Mouse (Mus musculus): ENCODE data around the gene Gm9918. TPM values are rescaled to one million over a fixed set of nuclear protein-coding genes. Genes with fewer than 3 reads are reported as not detected.

Gm9918 gene
- polyA plus RNA-seq, 1 experiment from 2014 or later: 0.23 TPM

GRCm38 (mm10) chr15:102248131-102248811, 22.1 kb upstream of the Gm9918 start:
- H3K9me3 ChIP-seq: no peaks in the 10 kb centered on the region
- DNase-seq (ENCODE audit: low spot score): no peak
- peaks cover 77% of the 10 kb centered on the region for H3K4me1 ChIP-seq
- H3K27me3 ChIP-seq (ENCODE audit: insufficient read depth, poor library complexity, severe bottlenecking): peaks cover 78% of the 10 kb centered on the region
- 5% methylated on average over 8 of the region's 8 CpGs for WGBS
- 0 out of 2 replicates have a peak, but pooled peaks cover 4% of the 10 kb centered on the region for H3K36me3 ChIP-seq
- peak overlapping the region; percentile 73 for H3K4me3 ChIP-seq
- H3K27ac ChIP-seq: peak overlapping the region; percentile 90

- Histone ChIP-seq H3K4me1 (peaks cover 72% of the 10 kb centered on the region), H3K27me3 (ENCODE audit: insufficient read depth, poor library complexity, severe bottlenecking) (peaks cover 78% of the 10 kb centered on the region)
Measured at GRCm38 (mm10) chr15:102248812-102249191, 21.6 kb upstream of the Gm9918 start.

GRCm38 (mm10) chr15:102249251-102249691, 21.1 kb upstream of the Gm9918 start:
- no peaks in the 10 kb centered on the region for H3K9me3 ChIP-seq
- peaks cover 67% of the 10 kb centered on the region for H3K4me1 ChIP-seq
- peaks cover 78% of the 10 kb centered on the region for H3K27me3 ChIP-seq (ENCODE audit: insufficient read depth, poor library complexity, severe bottlenecking)
- no peak for DNase-seq (ENCODE audit: low spot score)
- H3K36me3 ChIP-seq: 0 out of 2 replicates have a peak, but pooled peaks cover 4% of the 10 kb centered on the region
- peak overlapping the region; percentile 90 for H3K27ac ChIP-seq
- peak overlapping the region; percentile 73 for H3K4me3 ChIP-seq
- WGBS: 0% methylated on average over 13 of the region's 13 CpGs

More at GRCm38 (mm10) chr15:102248812-102249191, 21.6 kb upstream of the Gm9918 start:
- no peak for DNase-seq (ENCODE audit: low spot score)
- H3K9me3 ChIP-seq: no peaks in the 10 kb centered on the region
- H3K4me3 ChIP-seq: peak overlapping the region; percentile 73
- WGBS: 0% methylated on average over 1 of the region's 3 CpGs
- peak overlapping the region; percentile 90 for H3K27ac ChIP-seq
- 0 out of 2 replicates have a peak, but pooled peaks cover 4% of the 10 kb centered on the region for H3K36me3 ChIP-seq

GRCm38 (mm10) chr15:102249967-102250366, 20.4 kb upstream of the Gm9918 start:
- no peak for DNase-seq (ENCODE audit: low spot score)
- Histone ChIP-seq H3K4me1 (peaks cover 67% of the 10 kb centered on the region), H3K27ac (peak overlapping the region; percentile 90), H3K9me3 (no peaks in the 10 kb centered on the region), H3K4me3 (peak overlapping the region; percentile 73; the same call in 1 of the 2 replicates), H3K27me3 (ENCODE audit: insufficient read depth, poor library complexity, severe bottlenecking) (peaks cover 78% of the 10 kb centered on the region), H3K36me3 (0 out of 2 replicates have a peak, but pooled peaks cover 4% of the 10 kb centered on the region)
- WGBS: 53% methylated on average over 9 of the region's 9 CpGs

GRCm38 (mm10) chr15:102250521-102250920, 19.8 kb upstream of the Gm9918 start:
- Histone ChIP-seq H3K4me1 (peaks cover 65% of the 10 kb centered on the region), H3K27me3 (ENCODE audit: insufficient read depth, poor library complexity, severe bottlenecking) (peaks cover 78% of the 10 kb centered on the region), H3K9me3 (no peaks in the 10 kb centered on the region), H3K36me3 (0 out of 2 replicates have a peak, but pooled peaks cover 4% of the 10 kb centered on the region), H3K27ac (peak overlapping the region; percentile 36; the same call in 1 of the 2 replicates), H3K4me3 (no peak overlapping the region)
- 58% methylated on average over 5 of the region's 5 CpGs for WGBS
- no peak for DNase-seq (ENCODE audit: low spot score)

- H3K4me3 ChIP-seq: peak overlapping the region; percentile 69
- WGBS: 40% methylated on average over 14 of the region's 14 CpGs
- peaks cover 93% of the 10 kb centered on the region for H3K27me3 ChIP-seq (ENCODE audit: insufficient read depth, poor library complexity, severe bottlenecking)
- peak overlapping the region; percentile 52 for H3K27ac ChIP-seq
- H3K4me1 ChIP-seq: peaks cover 48% of the 10 kb centered on the region
- DNase-seq (ENCODE audit: low spot score): no peak
- 0 out of 2 replicates have a peak, but pooled peaks cover 4% of the 10 kb centered on the region for H3K36me3 ChIP-seq
- H3K9me3 ChIP-seq: no peaks in the 10 kb centered on the region
Measured at GRCm38 (mm10) chr15:102255547-102256255, 14.7 kb upstream of the Gm9918 start.

GRCm38 (mm10) chr15:102256431-102257201, 13.7 kb upstream of the Gm9918 start:
- H3K27ac ChIP-seq: peak overlapping the region; percentile 86
- H3K9me3 ChIP-seq: no peaks in the 10 kb centered on the region
- peaks cover 46% of the 10 kb centered on the region for H3K4me1 ChIP-seq
- peak overlapping the region; percentile 69 for H3K4me3 ChIP-seq
- 0 out of 2 replicates have a peak, but pooled peaks cover 4% of the 10 kb centered on the region for H3K36me3 ChIP-seq
- H3K27me3 ChIP-seq (ENCODE audit: insufficient read depth, poor library complexity, severe bottlenecking): peaks cover 88% of the 10 kb centered on the region
- WGBS: 7% methylated on average over 22 of the region's 22 CpGs
- no peak for DNase-seq (ENCODE audit: low spot score)

- Histone ChIP-seq H3K27me3 (ENCODE audit: insufficient read depth, poor library complexity, severe bottlenecking) (peaks cover 88% of the 10 kb centered on the region), H3K4me3 (peak within 1 kb of the TSS; percentile 69), H3K36me3 (0 out of 2 replicates have a peak, but pooled peaks cover 1% of the 10 kb centered on the region), H3K4me1 (peaks cover 40% of the 10 kb centered on the region), H3K27ac (peak within 1 kb of the TSS; percentile 86), H3K9me3 (no peaks in the 10 kb centered on the region)
- no peak for DNase-seq (ENCODE audit: low spot score)
- under 1% methylated on average over 41 of the region's 46 CpGs for WGBS
Measured at GRCm38 (mm10) chr15:102257202-102258075, 12.9 kb upstream of the Gm9918 start, which contains the start of gene Rarg. Gene Rarg, minus strand, starts transcription at chr15:102257517.

GRCm38 (mm10) chr15:102258076-102258470, 12.3 kb upstream of the Gm9918 start:
- H3K9me3 ChIP-seq: no peaks in the 10 kb centered on the region
- H3K27me3 ChIP-seq (ENCODE audit: insufficient read depth, poor library complexity, severe bottlenecking): peaks cover 89% of the 10 kb centered on the region
- no peak for DNase-seq (ENCODE audit: low spot score)
- H3K4me3 ChIP-seq: peak overlapping the region; percentile 69
- peak overlapping the region; percentile 86 for H3K27ac ChIP-seq
- no peaks in the 10 kb centered on the region for H3K36me3 ChIP-seq
- 3% methylated on average over 12 of the region's 12 CpGs for WGBS
- peaks cover 40% of the 10 kb centered on the region for H3K4me1 ChIP-seq

GRCm38 (mm10) chr15:102258581-102259253, 11.6 kb upstream of the Gm9918 start:
- peaks cover 89% of the 10 kb centered on the region for H3K27me3 ChIP-seq (ENCODE audit: insufficient read depth, poor library complexity, severe bottlenecking)
- H3K27ac ChIP-seq: peak overlapping the region; percentile 86; the same call in 1 of the 2 replicates
- 13% methylated on average over 11 of the region's 11 CpGs for WGBS
- H3K9me3 ChIP-seq: no peaks in the 10 kb centered on the region
- H3K36me3 ChIP-seq: no peaks in the 10 kb centered on the region
- H3K4me1 ChIP-seq: peaks cover 40% of the 10 kb centered on the region
- no peak for DNase-seq (ENCODE audit: low spot score)
- H3K4me3 ChIP-seq: peak overlapping the region; percentile 69

- no peak overlapping the region for H3K4me3 ChIP-seq
- H3K27me3 ChIP-seq (ENCODE audit: insufficient read depth, poor library complexity, severe bottlenecking): peaks cover 50% of the 10 kb centered on the region
- 40% methylated on average over 7 of the region's 7 CpGs for WGBS
- no peak for DNase-seq (ENCODE audit: low spot score)
- H3K4me1 ChIP-seq: peaks cover 16% of the 10 kb centered on the region
- H3K9me3 ChIP-seq: no peaks in the 10 kb centered on the region
- H3K27ac ChIP-seq: no peak overlapping the region
- H3K36me3 ChIP-seq: no peaks in the 10 kb centered on the region
Measured at GRCm38 (mm10) chr15:102262582-102262981, 7.8 kb upstream of the Gm9918 start.
